Mouse (Mus musculus) layer of hippocampus, adult 11-12 months (tissue): ENCODE results near the gene Tacc2.
A peak's percentile ranks its signal among the peaks of the same experiment; 100 is the strongest.
"Not testable (repeated sequence)": the region's sequence is repeated elsewhere in the genome, so short reads cannot be mapped to it uniquely, and the experiment has no call there.

ENCODE experiments used
- DNase-seq: peaks from one replicate; pipeline ENCODE4 v3.0.0; 2022; ENCODE audit warnings: low spot score

Tacc2 gene

DNA sequence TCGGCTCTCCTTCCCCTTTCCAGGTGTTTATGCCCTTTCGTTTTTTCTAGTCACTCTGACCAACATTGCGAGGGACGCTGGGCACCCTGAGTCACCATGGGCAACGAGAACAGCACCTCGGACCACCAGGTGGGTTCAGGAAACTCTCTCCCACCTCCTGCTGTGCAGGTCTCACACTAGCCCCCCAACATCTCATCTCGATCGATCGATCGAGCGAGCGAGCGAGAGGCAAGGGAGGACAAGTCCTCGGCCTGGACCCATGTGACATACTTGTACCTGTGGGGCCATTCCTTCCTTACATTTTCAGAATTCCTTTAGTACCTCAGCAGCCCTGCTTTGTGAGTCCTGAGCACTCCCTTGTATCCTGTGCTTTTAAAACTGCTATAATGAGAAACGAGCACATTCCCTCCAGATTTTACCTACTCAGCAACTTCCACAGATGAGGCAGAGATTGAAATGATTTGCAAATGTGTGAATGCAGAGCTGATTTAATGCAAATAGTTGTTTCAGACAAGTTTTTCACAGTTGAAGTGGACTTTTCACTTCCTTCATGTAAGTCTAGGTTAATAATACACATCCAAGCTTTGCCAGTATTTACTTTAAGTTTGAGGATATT lies at the start of gene Tacc2:
Gene Tacc2, plus strand, starts transcription at position 51 of the 616 bp plus-strand sequence.
- no peak for DNase-seq

DNA sequence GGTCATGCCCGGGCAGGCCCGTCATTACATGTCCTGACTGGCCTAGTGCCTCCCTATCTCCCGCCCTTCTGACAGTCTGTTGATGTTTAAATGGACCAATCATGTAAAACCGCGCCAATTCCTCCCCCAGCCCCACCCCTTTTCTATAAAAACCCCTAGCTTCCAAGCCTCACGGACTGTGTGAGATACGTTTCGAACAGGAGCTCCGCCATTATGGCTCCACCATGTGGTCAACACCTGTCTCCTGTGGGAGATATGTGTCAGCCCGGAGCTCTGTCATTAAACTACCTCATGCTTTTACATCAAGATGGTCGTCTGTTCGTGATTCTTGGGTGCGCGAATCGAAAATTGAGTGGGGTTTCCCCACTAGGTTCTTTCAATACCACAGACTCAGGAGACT lies 46.1 kb upstream of the Tacc2 start:
- DNase-seq, result not testable (repeated sequence)

DNA sequence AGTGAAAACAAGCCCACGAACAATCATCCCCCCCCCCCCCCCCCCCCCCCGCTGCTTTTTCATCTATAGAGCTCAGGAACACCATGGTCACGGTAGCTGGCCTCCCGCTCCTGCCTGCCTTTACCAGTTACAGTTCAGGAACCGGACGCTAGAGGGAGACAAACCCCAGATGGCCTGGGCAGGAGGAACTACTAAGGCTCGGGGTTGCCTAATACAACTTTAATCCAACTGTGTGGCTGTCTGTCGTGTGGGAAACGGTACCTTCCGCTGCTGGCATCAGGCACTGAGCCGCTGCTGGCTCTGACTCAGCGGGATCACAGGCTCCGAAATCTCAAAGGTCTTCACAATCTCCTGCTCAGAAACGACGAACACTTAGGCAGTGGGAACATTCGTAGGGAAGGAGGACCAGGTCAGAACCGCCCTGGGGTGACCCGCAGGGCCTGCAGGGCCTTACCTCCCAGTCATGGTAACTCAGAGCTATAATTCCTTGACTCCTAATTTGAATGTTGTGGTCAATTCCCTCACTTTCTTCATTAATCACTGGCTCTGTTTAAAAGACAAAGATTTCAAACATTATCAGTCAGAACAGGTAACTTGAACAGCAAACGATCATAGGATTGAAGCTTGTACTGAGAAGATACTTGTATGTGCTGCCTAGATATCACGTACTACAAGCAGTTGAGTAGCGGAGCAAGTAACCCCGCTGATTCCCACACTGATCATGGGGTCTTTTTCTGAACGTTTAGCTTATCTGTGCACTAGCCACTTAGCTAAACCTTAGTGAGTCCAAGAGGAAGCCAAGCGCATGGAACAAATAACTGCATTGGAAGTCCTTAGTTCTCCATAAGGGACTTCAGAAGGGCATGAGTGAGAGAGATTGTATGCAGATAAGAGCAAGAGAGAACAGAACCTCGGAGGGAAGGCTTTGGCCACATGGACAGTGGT lies 43.6 kb upstream of the Tacc2 start:
- peak; percentile 89 for DNase-seq

DNA sequence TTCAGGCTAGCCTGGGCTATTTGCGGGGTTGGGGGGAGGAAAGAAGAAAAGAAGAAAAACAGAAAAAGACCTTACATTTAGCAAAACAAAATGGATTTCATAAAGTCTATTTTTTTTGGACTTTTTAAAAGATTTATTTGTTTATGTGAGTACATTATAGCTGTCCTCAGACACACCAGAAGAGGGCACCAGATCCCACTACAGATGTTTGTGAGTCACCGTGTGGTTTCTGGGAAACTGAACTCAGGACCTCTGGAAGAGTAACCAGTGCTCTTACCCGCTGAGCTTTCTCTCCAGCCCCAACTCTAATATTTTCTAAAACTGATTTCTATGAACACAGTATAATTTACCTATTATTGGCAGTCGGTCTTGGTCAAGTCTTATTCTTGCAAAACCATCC lies 42.1 kb upstream of the Tacc2 start:
- no peak for DNase-seq

DNA sequence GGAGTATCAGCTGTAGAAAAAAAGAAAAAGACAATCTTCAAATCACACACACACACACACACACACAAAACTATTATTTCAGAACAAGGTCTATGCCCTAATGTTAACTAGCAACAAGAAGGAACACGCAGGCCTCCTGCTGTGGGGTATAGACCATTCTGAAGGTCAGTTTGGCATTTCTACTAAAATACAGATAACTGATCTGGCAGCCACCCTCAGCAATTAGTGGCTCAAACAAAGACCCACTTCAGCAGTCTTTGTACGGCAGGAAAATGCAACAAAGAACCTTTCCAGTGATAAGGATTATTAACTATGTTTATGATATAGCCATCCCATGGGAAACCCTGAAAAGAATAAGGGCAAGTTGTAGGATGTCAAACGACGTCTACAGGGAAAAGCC lies 40.2 kb upstream of the Tacc2 start:
- no peak for DNase-seq

DNA sequence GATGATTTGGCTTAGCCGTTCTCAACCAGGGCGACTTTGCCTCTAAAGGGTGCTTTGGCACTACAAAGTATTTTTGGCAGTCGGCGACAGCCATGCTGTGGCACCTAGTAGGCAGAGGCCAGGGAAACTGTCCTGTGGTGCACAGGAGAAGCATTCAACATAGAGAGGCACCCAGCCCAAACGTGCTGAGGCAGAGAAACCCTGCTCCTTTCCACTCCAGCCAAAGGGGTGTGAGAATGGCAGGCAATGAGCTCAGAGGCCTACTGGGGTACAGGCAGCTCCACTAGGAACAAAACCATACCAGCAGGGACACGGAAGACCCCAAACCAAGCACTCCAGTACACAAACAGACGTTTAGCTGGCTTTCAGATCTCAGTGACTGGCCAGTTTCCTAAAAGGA lies 37.1 kb upstream of the Tacc2 start:
- no peak for DNase-seq

DNA sequence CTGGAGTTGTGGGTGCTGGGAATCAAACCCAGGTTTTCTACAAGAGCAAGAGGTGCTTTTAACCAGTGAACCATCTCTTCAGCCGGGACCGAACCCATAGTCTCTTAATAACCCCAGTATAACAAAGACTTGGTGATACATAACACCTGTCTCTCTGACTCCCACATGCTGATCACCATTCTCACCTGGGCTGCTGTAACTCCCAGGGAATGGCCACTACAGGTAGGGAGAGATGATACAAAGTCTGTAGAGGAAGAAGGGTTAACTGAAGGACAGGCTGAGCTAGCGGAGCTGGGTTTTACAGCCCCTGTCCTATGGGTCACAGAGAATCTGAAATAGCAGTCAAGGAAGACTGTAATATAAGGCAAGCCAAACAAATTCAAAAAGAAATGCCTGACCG lies 34.1 kb upstream of the Tacc2 start:
- DNase-seq, result no peak

DNA sequence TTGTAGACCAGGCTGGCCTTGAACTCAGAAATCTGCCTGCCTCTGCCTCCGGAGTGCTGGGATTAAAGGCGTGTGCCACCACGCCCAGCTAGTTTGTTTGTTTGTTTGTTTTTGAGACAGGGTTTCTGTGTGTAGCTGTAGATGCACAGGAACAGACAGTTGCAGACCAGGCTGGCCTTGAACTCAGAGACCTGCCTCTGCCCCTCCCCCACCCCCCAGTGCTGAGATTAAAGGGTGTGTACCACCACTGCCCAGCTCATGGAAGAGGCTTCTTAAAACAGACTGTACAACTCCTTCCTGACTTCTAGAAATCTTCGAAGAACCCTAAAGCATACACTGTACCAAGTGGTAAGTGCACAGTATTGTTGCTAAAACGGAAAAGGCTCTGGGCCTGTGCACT lies 31.8 kb upstream of the Tacc2 start:
- DNase-seq, result no peak

DNA sequence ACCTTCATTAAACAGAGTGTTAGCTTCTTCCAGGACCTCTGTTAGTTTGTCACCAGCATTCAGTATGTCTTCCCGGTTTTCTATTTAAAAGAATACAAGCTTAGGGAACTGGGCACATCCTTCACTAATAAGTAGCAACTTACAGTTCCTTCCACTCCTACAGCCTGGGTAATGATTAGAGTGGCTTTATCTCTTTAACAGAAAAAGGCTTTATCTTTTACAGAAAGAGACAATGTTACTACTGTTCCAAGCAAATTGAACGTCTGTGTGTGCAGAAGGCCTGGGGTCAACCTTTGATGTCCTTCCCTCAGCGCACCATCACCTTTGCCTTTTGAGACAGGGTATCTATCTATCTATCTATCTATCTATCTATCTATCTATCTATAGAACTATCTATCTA lies 31.3 kb upstream of the Tacc2 start:
- no peak for DNase-seq

DNA sequence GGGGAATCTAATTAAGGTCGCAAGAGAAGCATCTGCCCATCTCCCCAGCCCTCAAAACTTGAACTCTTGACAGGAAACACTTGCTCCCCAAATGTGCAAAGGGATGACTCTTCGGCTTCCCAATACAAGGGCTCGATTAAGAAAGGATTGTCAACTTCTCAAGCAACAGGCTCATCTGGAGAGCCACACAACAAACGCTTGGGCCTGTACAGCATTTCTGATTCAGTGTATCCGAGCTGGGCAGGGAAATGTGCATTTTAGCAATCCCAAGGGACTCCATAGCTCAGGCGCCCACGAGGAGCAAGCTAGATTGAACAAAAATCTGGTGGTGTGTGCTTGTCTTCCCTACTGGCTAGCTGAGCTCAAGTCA lies 30.8 kb upstream of the Tacc2 start:
- no peak for DNase-seq

DNA sequence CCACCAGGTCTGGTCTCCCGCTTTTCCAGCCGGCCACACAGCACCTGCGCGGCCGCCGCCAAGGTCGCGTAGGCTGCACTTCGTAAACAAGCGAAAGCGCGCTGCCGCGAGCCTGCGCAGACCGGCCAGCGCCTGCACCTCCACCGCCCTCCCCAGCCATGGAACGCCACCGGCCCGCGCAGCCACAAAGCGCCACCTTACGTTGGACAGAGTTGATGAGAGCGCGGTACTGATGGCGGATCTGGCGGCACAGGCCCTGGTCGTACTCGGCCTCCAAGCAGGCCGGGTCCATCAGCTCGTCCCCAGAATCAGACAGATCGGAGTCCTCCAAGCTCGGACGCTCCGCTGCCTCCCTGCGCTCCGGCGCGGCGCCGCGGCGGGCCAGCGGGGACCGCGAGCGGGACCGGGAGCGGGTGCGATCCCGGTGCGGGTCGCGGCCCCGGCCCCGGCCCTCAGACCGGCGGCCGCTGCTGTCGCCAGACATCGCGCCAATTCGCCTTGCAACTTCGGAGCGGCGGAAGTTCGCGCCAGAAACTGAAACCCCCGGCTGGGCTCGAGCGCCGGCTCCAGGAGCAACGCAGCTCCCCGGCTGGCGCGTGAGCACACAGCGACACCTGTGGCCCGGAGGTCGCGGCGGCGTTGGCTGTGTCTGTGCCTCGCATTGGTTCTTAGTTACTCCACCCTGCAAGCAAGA lies 30.3 kb upstream of the Tacc2 start:
- peak; percentile 91 for DNase-seq

DNA sequence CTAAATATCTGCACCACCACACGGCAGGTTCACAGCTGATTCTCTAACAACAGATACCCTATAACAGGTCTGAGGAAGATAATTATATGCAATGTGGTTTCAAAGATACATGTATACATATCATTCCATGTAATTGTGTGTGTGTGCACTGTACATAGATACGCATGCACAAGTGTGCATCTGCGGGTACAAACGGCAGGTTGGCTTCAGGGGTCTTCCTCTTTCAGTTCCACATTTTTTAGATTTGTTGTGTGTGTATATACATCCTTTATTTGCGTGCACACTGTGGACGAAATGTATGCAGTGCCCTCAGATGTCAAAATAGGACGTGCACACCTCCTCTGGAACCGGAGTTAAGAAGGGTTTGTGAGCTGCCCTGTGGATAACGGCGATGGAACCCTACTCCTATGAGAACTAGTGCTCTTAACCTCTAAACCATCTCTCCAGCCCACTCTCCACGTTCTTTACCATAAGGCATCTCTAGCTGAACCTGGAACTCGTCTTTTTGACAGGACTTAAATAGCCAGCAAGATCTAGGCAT lies 29.5 kb upstream of the Tacc2 start:
- DNase-seq, result no peak

DNA sequence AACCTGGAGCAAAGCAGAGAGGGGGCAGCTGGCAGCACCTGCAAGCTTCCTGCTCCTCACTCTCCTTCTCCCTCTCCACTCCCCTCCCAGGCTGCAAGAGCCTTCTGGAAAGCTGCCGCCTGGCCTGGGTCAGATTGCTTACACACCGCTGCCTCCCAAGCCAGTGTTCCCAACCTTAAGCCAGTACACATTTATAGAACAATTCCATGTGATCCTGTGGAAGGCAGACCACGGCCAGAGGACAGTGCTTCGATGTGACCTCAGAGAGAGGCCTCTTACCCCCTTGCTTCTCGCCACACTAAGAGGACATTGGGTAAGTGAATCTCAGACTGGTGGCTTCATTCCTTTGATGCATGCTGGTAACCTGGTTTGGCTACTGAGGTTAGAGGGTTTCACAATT lies 24.5 kb upstream of the Tacc2 start:
- no peak for DNase-seq

DNA sequence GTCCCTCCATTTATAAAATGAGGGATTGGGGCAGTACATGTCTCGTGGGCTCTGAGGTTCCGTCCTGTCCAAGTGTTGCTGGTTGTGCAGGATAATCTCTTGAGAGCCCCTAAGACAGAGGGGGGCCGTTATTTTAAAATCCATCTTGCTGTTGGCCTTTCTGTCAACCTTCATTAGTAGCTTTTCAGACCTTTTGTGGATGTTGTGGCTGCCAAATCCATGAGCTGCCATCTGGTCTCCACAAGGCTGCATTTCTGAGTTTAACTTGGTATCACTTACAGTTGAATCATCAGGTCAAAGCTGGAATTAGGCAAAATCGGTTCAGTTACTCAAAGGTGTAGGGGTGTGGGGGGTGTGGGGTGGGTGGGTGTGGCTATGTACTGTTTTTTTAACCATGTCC lies 23.9 kb upstream of the Tacc2 start:
- DNase-seq, result no peak

DNA sequence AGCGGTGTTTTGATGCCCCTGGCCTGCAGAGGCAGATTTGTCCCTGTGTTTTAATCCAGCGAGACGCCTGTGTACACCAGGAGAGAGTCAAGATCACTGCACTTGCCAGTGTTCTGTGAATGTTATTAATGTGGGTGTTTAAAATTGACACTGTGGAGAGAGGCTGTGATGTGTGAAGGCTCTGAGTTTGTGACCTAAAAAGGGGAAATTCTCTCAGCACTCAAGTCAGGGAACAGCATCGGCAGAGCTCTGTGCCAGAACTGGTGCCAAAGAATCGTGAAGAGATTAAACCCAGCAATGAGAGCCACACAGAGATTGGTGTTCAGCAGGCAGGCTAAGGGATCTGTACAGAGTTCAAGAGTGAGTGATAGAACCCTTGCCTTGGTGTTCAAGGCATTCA lies 21.6 kb upstream of the Tacc2 start:
- no peak for DNase-seq

DNA sequence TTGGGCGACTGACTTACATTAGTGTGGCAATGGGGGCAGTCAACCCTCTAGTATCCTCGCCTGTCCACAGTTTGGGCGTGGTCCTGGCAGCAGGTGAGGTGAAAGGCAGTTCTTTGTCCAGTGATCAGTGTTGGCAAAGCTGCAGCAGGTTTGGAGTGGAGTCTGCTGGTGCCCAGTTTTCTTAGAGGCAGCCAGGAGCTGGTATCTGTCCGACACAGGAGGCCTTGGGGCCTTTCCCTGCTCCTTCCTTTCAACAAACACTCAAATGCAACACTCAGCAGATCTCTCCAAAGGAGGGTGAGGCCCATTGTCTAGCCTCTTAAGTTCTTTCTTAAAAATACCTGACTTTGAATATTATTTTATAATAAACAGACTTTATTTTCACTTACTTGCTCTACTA lies 18.6 kb upstream of the Tacc2 start:
- no peak for DNase-seq

DNA sequence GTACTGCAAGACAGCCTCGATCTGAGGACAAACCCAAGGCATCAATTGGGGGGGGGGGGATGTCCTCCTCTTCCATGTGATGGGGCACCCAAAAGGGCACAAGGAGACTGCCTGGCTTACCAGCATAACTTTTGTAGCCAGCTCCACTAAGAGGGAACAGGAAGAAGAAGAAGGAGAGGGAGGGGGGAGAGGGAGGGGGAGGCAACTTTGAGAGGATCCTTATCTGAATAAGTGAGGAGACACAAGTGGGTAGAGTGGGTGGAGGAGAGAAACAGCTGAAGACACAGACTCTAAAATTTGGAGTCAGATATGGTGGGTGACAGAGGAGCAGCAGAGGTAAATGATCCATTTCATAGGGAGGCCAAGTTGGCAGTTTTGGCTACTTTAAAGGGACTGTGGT lies 16.3 kb upstream of the Tacc2 start:
- DNase-seq, result no peak

DNA sequence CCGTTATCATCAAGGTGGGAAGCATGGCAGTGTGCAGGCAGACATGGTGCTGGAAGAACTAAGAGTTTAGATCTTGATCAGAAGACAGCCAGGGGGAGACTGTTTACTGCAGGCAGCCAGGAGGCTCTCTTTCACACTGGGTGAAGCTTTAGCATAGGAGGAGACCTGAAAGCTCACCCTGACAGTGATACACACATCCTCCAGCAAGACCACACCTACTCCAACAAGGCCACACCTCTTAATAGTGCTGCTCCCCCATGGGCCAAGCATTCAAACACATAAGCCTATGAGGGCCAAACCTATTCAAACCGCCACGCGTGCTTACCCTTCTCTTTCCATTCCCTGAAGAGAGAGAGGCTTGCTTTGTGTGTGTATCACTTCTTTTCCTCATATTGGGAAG lies 14.0 kb upstream of the Tacc2 start:
- DNase-seq, result no peak

DNA sequence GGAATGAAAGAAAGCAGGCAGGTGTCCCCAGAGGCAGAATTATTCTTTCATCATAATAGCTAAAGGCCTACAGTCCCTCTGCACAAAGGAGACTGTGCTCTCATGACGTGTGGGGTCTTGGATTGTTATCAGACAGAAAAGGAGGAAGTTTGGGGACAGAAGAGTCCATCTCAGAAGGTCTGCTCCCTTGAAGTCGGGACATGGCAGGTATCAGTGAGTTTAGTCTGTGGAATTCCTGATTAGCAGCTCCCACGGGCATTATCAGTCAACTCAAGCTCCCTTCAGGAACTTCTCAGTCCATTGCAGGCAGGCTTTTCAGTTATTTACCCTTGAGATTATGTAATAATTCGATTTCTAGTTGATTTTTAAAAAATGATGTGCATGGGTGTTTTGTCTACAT lies 13.4 kb upstream of the Tacc2 start:
- no peak for DNase-seq

DNA sequence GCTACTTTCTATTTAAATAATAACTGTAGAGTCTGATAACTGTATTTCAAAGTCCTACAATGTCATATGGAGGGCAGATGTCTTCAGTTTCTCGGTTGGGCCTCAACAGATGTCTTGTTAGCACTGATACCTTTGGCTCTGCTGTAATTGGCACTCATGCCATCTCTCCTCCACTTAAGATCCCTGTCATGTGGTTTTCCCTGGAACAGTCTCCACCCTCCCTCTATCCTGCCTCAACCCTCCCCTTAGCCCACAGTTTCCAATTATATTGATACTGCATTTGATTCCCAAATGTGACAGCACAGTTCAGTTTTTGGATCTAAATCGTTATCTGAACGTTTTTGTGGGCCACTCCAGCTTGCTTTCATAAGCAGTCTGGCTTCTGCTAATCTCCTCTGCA lies 12.6 kb upstream of the Tacc2 start:
- no peak for DNase-seq

DNA sequence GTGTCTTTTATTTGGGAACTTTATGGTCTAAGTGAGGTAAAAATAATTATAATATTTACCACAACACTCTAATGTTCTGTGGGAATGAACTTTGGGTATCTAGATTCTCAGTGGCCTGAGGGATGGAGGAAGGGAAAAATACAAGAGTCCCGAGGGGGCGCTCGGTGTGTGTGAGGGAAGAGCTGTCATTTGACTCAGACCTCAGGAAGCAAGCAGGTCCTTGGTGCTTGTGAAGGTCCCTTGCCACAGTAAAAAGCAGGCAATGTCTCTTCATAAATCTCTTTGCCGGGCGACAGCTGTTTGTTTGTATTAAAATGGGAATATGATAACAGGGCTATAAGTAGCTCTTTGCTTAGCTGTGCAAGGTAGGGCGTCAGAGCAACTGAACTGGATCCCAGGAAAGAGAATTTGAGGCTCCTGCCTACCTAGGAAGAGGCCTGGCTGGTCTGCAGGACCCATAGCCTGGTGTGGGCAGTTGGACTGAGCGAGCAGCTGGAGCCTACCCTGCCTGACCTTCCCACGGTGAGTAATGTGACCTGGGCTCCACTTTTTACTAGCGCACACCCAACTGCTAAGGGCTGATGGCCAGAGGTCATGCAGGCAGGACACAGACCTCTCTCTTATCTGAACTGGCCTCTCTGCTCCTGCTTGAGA lies 8.3 kb upstream of the Tacc2 start:
- no peak for DNase-seq

DNA sequence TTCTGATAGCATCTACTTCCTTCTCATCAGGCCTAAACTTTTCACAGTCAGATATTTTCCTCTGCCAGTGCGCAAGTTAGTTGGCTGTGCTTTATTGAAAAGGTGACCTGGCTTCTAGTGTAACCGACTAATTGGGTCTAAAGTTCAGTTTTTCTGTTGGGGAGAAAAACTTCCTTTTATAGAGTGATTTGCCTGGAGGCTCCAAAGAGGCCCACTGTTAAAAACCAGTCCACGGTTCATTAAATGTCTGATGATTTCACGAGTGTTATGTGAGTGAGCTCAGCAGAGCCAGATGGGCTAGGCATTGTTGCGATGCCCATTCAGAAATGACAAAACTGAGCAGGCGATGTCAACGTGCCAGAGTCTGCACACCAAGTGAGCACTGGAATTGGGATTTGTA lies 6.8 kb upstream of the Tacc2 start:
- no peak for DNase-seq
